Mouse (Mus musculus) erythroblast, embryonic 14.5 days (primary cell): ENCODE measurements around the gene Tcf12.

Experiments used
- GATA1 ChIP-seq: IDR thresholded peaks from 2 replicates; pipeline ENCODE4 v1.6.1; 2012; ENCODE audit warnings: low read length, inconsistent platforms, mixed read lengths
- TAL1 ChIP-seq: IDR thresholded peaks from 3 replicates; pipeline ENCODE4 v1.6.1; 2012; ENCODE audit warnings: low read length, inconsistent platforms, mixed read lengths

DNA sequence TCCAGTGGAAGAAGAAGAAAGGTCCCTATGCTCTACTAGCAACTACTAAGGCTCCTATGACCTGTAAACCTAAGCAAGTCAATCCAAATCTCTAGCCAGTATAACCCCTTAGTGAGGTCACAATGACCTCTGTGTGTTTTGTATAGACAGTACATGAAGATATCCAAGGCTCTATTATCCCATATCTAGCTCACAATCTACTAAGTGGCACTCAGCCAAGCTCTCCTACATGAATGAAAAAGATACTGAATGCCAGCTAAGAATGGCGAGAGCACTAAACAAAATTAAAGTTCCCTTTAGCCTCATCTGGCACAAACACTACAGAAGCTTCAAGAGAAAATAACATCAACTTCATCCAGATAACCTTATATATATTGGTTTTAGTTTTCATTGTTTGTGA lies 103.0 kb downstream of the Tcf12 start:
- TF ChIP-seq TAL1 (no peak), GATA1 (no peak)
